In genomic region chr11:43728737-43729301, GRCm38 (mm10) we compare ENCODE assay signal across 12 mouse cellular contexts. TPM values are rescaled to one million over a fixed set of nuclear protein-coding genes. Genes with fewer than 3 reads are reported as not detected.
DNase-seq lines count a peak whose midpoint lies in the region; ATAC-seq and TF ChIP-seq lines count a peak whose summit lies in the region.
"Had no signal": no experiment of that assay in that cellular context is flagged by ENCODE, and none has a peak within 500 bp of the region (broad histone marks: within the 10 kb centered on the region; RNA-seq: fewer than 3 reads in every experiment).

No protein-coding gene starts in this region.

- intact Hi-C loops in left cerebral cortex, postnatal 36 days (cut with DNase I): loop anchor here (10.0 kb wide), 1 partner anchor 234 kb away; no protein-coding TSS in a partner anchor

- no peaks in the 10 kb centered on the region for H3K9me3 ChIP-seq in stomach, postnatal 0 days (ENCODE audit: control insufficient read depth, low read length)
- H3K9me3 ChIP-seq in liver, embryonic 12.5 days (replicated peaks): no peaks in the 10 kb centered on the region
- H3K9me3 ChIP-seq: embryonic facial prominence, embryonic 10.5 days; hindbrain, embryonic 13.5 days had no signal

- H3K9ac ChIP-seq in stomach, postnatal 0 days (ENCODE audit: low read length): no peak overlapping the region
- no peak overlapping the region for H3K9ac ChIP-seq in liver, embryonic 12.5 days
- H3K9ac ChIP-seq: hindbrain, embryonic 13.5 days had no signal

- no peaks in the 10 kb centered on the region for H3K27me3 ChIP-seq in stomach, postnatal 0 days (ENCODE audit: control insufficient read depth, insufficient read depth, low read length)
- H3K27me3 ChIP-seq in liver, embryonic 12.5 days (replicated peaks): no peaks in the 10 kb centered on the region
- H3K27me3 ChIP-seq: hindbrain, embryonic 13.5 days had no signal

- ATAC-seq in hematopoietic stem cell, adult 5-6 weeks (replicated peaks in 1 of 2; ENCODE audit: insufficient read depth in 1 of 2, low FRiP score in 2 of 2, low TSS enrichment in 1 of 2, low read depth in 1 of 2, poor library complexity in 2 of 2, severe bottlenecking in 2 of 2): peak; percentile 55 to 63
- no peak for ATAC-seq in stomach, postnatal 0 days (ENCODE audit: low FRiP score, low TSS enrichment)
- no peak for ATAC-seq in liver, embryonic 12.5 days
- ATAC-seq: forebrain, embryonic 14.5 days had no signal

- no peak overlapping the region for H3K4me2 ChIP-seq in stomach, postnatal 0 days (replicated peaks; ENCODE audit: low read depth)
- no peak overlapping the region for H3K4me2 ChIP-seq in liver, embryonic 12.5 days
- H3K4me2 ChIP-seq: hindbrain, embryonic 13.5 days had no signal

- H3K4me1 ChIP-seq in stomach, postnatal 0 days (replicated peaks; ENCODE audit: control insufficient read depth, insufficient read depth): no peaks in the 10 kb centered on the region
- H3K4me1 ChIP-seq in liver, embryonic 12.5 days: peaks cover 14% of the 10 kb centered on the region
- H3K4me1 ChIP-seq: embryonic facial prominence, embryonic 10.5 days; hindbrain, embryonic 13.5 days had no signal

- no peak overlapping the region for H3K4me3 ChIP-seq in stomach, postnatal 0 days (ENCODE audit: low read depth, low read length)
- no peak overlapping the region for H3K4me3 ChIP-seq in liver, embryonic 12.5 days
- H3K4me3 ChIP-seq: embryonic facial prominence, embryonic 10.5 days; hindbrain, embryonic 13.5 days had no signal

- TF ChIP-seq CTCF in stomach, postnatal 0 days (IDR thresholded peaks at IDR 0.05; ENCODE audit: low read depth): no peak

- peaks cover 7% of the 10 kb centered on the region; the same call in 1 of the 2 replicates for H3K36me3 ChIP-seq in stomach, postnatal 0 days (ENCODE audit: control insufficient read depth, insufficient read depth, low read length)
- peaks cover 51% of the 10 kb centered on the region for H3K36me3 ChIP-seq in liver, embryonic 12.5 days

- TF ChIP-seq EP300 in stomach, postnatal 0 days (optimal IDR thresholded peaks at IDR 0.05): no peak

- DNase-seq in heart, adult 11 months: peak; percentile 73
- no peak for DNase-seq in heart, adult 18-20 months
- peak; percentile 96 for DNase-seq in 416B (ENCODE audit: low read depth)
- peak; percentile 78 for DNase-seq in NIH3T3 (ENCODE audit: low read depth)
- no peak for DNase-seq in stomach, postnatal 0 days (ENCODE audit: low spot score)
- no peak for DNase-seq in left cerebral cortex, postnatal 36 days (ENCODE audit: low spot score in 2 of 2)
- DNase-seq: cerebellum, adult 11 months had no signal

- no peak overlapping the region for H3K27ac ChIP-seq in stomach, postnatal 0 days (replicated peaks)
- H3K27ac ChIP-seq in liver, embryonic 12.5 days: no peak overlapping the region
- H3K27ac ChIP-seq: embryonic facial prominence, embryonic 10.5 days; hindbrain, embryonic 13.5 days had no signal

- 83% methylated on average over 7 of the region's 7 CpGs for WGBS in stomach, postnatal 0 days
- WGBS in liver, embryonic 12.5 days (ENCODE audit: insufficient replicate concordance): 34% methylated on average over 7 of the region's 7 CpGs

RNA-seq across cellular contexts. Expression of gene Ttc1, which starts 19.0 kb away (rescaled TPM):
- total RNA-seq in heart, adult 18-20 months (2021): 10 to 100 TPM; 52.1 to 59.8 TPM
- total RNA-seq in hematopoietic stem cell, adult 5-6 weeks (2017): 68.7 and 101 TPM in 2 replicates
- 54.7 TPM in 2 replicates for polyA plus RNA-seq in stomach, postnatal 0 days (2015; fragmentation: Nextera tagmentation; extraction: Ambion mirVana)
- 10 to 100 TPM; 52.5 to 64.3 TPM for total RNA-seq in left cerebral cortex, postnatal 36 days (2021)
- polyA plus RNA-seq in liver, embryonic 12.5 days (2016; fragmentation: Nextera tagmentation; extraction: Ambion mirVana): 45.9 and 48.0 TPM in 2 replicates

RNA-seq across cellular contexts. Expression of gene Pwwp2a, which starts 47.0 kb away (rescaled TPM):
- 10 to 100 TPM; 14.9 to 16.4 TPM for total RNA-seq in heart, adult 18-20 months (2021)
- 49.5 and 51.0 TPM in 2 replicates for total RNA-seq in hematopoietic stem cell, adult 5-6 weeks (2017)
- polyA plus RNA-seq in stomach, postnatal 0 days (2015; fragmentation: Nextera tagmentation; extraction: Ambion mirVana): 11.3 and 12.2 TPM in 2 replicates
- 10 to 100 TPM; 56.5 to 62.4 TPM for total RNA-seq in left cerebral cortex, postnatal 36 days (2021)
- 24.9 and 26.4 TPM in 2 replicates for polyA plus RNA-seq in liver, embryonic 12.5 days (2016; fragmentation: Nextera tagmentation; extraction: Ambion mirVana)

Comparison
In these comparisons a context has a peak if more than half of its experiments do, and no peak if none do; other contexts are left out.
1. DNase-seq: peak in heart, adult 11 months (single experiment), 416B (single experiment) and NIH3T3 (single experiment); none in heart, adult 18-20 months (0 of 2), stomach, postnatal 0 days (single experiment) and left cerebral cortex, postnatal 36 days (0 of 2).
2. ATAC-seq: peak in hematopoietic stem cell, adult 5-6 weeks (2 of 2); none in stomach, postnatal 0 days (single experiment) and liver, embryonic 12.5 days (single experiment).